Mouse (Mus musculus) kidney, postnatal 0 days (tissue): ENCODE measurements around the gene Dnajb8. TPM values are rescaled to one million over a fixed set of nuclear protein-coding genes. Genes with fewer than 3 reads are reported as not detected.

Source experiments
- ATAC-seq: fragments of 200-750 bp; cut with Nextera tagmentation; replicated peaks from 2 replicates; pipeline ENCODE4 v1.8.0; 2017; ENCODE audit warnings: low read depth, moderate number of reproducible peaks, moderate TSS enrichment, moderate library complexity; ENCODE audit not compliant: low FRiP score
- DNase-seq: peaks from one replicate; pipeline ENCODE4 v3.0.0-alpha.2; 2016; ENCODE audit warnings: low spot score
- H3K27ac ChIP-seq: fragments of 300-500 bp; sonication (generic); 2 replicates; pipeline ENCODE4 v1.5.1; 2014; ENCODE audit warnings: mild to moderate bottlenecking
- H3K27me3 ChIP-seq: fragments of 300-500 bp; sonication (generic); 2 replicates; pipeline ENCODE4 v1.6.1; 2014; ENCODE audit warnings: low read length, mixed read lengths; ENCODE audit not compliant: insufficient read depth
- H3K36me3 ChIP-seq: fragments of 300-500 bp; sonication (generic); 2 replicates; pipeline ENCODE4 v1.6.1; 2014; ENCODE audit warnings: low read length, mixed read lengths; ENCODE audit not compliant: insufficient read depth
- H3K4me1 ChIP-seq: fragments of 300-500 bp; sonication (generic); replicated peaks from 2 replicates; pipeline ENCODE4 v1.6.1; 2014; ENCODE audit warnings: antibody characterized with exemption, low read length, mixed read lengths; ENCODE audit not compliant: insufficient read depth
- H3K4me2 ChIP-seq: fragments of 300-500 bp; sonication (generic); 2 replicates; pipeline ENCODE4 v1.6.1; 2014; ENCODE audit warnings: mild to moderate bottlenecking, low read length, moderate library complexity, mixed read lengths
- H3K4me3 ChIP-seq: fragments of 300-500 bp; sonication (generic); replicated peaks from 2 replicates; pipeline ENCODE4 v1.5.1; 2014; ENCODE audit warnings: low read depth, low read length
- H3K9ac ChIP-seq: fragments of 300-500 bp; sonication (generic); 2 replicates; pipeline ENCODE4 v1.6.1; 2014; ENCODE audit warnings: low read depth, low read length
- H3K9me3 ChIP-seq: fragments of 300-500 bp; sonication (generic); replicated peaks from 2 replicates; pipeline ENCODE4 v1.6.1; 2016; ENCODE audit warnings: low read length, inconsistent platforms, mixed read lengths
- CTCF ChIP-seq: IDR thresholded peaks from 2 replicates; pipeline ENCODE4 v1.5.1; 2016; ENCODE audit warnings: antibody characterized with exemption, low read depth, mild to moderate bottlenecking, moderate library complexity
- WGBS: fragments of 180-500 bp; shearing (Covaris S2); extraction: QIAGEN DNeasy Blood & Tissue Kit; methylation state at CpG from one replicate; pipeline ENCODE4 v1.1.7; 2014; 5-methylcytosine and 5-hydroxymethylcytosine counted together
- polyA plus RNA-seq: library from polyadenylated mRNA; unstranded; fragments of >200 nt; fragmentation: Nextera tagmentation; extraction: Ambion mirVana; gene quantifications from 2 replicates; pipeline ENCODE4 v1.2.1, GENCODE M21; 2015

Gene Dnajb8
- polyA plus RNA-seq, 1 experiment from 2014 or later: not detected

DNA sequence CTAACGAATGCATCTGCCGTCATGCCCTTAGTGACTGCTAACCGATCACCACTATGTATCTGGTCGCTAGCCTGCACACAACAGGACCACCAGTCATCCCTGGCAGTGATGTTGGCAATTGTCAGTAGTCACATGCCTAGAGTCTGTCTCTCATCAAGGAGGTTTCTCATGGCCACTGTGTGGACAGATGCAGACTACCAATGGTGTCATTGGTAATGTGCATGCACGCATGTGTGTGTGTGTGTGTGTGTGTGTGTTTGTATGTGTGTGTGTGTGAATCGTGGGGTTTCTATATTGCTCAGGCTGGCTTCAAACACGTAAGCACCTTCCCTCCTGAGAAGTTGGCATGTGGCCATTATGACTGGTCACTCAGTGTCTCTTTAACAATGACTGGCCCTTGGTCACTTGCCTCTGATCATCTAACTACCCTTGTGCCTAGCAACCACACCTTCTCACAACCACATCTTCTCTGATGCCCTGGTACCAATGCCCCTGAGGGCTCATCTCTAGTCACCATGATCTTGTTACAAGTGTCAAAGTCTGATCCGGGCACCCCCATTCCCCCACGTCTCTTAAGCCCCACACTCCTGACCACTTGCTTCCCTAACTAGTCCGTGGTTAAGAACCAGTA, 14.6 kb upstream of the Dnajb8 start:
- ATAC-seq (no peak), DNase-seq (no peak)
- no peak for TF ChIP-seq CTCF
- no peaks in the 10 kb centered on the region for H3K36me3 ChIP-seq
- H3K27ac ChIP-seq: no peak overlapping the region
- H3K9me3 ChIP-seq: no peaks in the 10 kb centered on the region
- no peak overlapping the region for H3K9ac ChIP-seq
- no peak overlapping the region for H3K4me2 ChIP-seq
- peaks cover 13% of the 10 kb centered on the region; the same call in 1 of the 2 replicates for H3K4me1 ChIP-seq
- H3K4me3 ChIP-seq: no peak overlapping the region
- peaks cover 29% of the 10 kb centered on the region for H3K27me3 ChIP-seq
- 86% methylated on average over 10 of the region's 10 CpGs for WGBS

DNA sequence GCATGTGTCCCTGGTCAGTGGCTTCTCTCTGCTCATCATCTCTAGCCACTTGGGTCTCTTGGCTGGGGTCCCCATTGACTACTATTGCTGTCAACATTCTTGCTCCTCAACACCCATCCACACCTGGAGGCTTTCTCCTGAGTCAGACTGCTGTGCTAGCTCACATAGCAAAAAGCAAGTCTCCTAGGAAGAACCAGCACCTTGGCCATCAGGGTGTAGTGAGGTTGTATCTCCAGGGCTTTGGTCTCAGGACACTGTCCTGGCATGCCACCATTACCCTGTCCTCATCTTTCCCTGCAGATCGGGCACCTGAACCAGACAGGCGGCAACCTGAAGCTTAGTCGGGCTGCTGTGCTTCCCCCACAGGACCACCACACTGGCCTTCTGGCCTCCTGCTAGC, 13.7 kb upstream of the Dnajb8 start:
- Histone ChIP-seq H3K9me3 (no peaks in the 10 kb centered on the region), H3K27me3 (peaks cover 26% of the 10 kb centered on the region), H3K4me1 (peaks cover 12% of the 10 kb centered on the region; the same call in 1 of the 2 replicates), H3K4me3 (no peak overlapping the region), H3K4me2 (no peak overlapping the region), H3K27ac (no peak overlapping the region), H3K36me3 (no peaks in the 10 kb centered on the region), H3K9ac (no peak overlapping the region)
- ATAC-seq: no peak
- no peak for TF ChIP-seq CTCF
- DNase-seq: no peak
- WGBS: 92% methylated on average over 3 of the region's 3 CpGs

GRCm38 (mm10) chr6:88209453-88209852, 12.6 kb upstream of the Dnajb8 start:
- H3K27me3 ChIP-seq: peaks cover 16% of the 10 kb centered on the region
- DNase-seq (no peak), ATAC-seq (no peak)
- H3K27ac ChIP-seq: no peak overlapping the region
- WGBS: 78% methylated on average over 5 of the region's 5 CpGs
- no peak overlapping the region for H3K9ac ChIP-seq
- H3K4me3 ChIP-seq: no peak overlapping the region
- no peaks in the 10 kb centered on the region for H3K36me3 ChIP-seq
- TF ChIP-seq CTCF: no peak
- no peak overlapping the region for H3K4me2 ChIP-seq
- 0 out of 2 replicates have a peak, but pooled peaks cover 3% of the 10 kb centered on the region for H3K4me1 ChIP-seq
- H3K9me3 ChIP-seq: no peaks in the 10 kb centered on the region

GRCm38 (mm10) chr6:88210182-88210581, 11.9 kb upstream of the Dnajb8 start:
- Histone ChIP-seq H3K36me3 (no peaks in the 10 kb centered on the region), H3K9me3 (no peaks in the 10 kb centered on the region), H3K4me2 (no peak overlapping the region), H3K9ac (no peak overlapping the region), H3K4me1 (no peaks in the 10 kb centered on the region), H3K4me3 (no peak overlapping the region), H3K27me3 (peaks cover 9% of the 10 kb centered on the region; the same call in 1 of the 2 replicates), H3K27ac (no peak overlapping the region)
- no peak for TF ChIP-seq CTCF
- ATAC-seq (no peak), DNase-seq (no peak)
- 74% methylated on average over 3 of the region's 3 CpGs for WGBS

DNA sequence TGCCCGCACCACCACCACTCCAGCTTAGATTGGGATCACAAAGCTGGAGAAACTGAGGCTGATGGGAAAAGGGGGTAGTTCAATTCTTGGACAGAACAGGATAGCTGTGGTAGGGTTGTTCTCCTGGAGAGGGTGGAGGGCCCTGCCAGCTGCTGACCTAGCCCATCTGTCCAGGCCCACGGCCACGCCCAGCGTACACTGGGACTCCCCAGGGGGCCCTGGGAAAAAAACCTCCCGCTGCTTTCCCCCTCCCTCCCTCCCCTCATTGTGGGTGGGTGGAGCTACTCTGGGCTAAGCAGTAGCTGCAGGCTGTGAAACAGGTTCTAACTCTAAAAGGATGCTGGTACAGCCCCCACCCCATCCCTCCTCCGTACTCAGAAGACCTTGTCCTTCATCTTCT, 6.3 kb upstream of the Dnajb8 start:
- Histone ChIP-seq H3K4me2 (no peak overlapping the region), H3K4me3 (no peak overlapping the region), H3K27me3 (no peaks in the 10 kb centered on the region), H3K36me3 (no peaks in the 10 kb centered on the region), H3K4me1 (no peaks in the 10 kb centered on the region), H3K9ac (no peak overlapping the region), H3K9me3 (no peaks in the 10 kb centered on the region), H3K27ac (no peak overlapping the region)
- DNase-seq (no peak), ATAC-seq (no peak)
- 36% methylated on average over 6 of the region's 6 CpGs for WGBS
- no peak for TF ChIP-seq CTCF

DNA sequence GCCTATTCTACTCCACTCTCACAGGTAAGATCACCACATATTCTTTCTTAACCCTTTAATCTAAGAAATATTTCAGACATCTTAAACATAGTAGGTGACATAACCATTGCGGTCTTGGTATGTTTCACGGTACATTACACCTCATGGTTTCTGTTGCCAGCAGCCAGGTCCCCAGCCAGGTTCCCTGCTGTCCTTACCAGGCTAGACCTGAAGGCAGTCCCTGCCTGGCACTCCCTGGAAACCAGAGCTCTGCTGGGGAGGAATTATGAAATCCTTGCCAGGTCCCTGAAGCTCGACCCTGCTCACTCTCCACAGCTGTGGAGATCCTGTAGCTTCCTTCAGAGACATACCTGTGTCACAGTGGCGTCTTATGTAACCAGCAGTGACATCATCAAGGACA, 5.9 kb upstream of the Dnajb8 start:
- 70% methylated on average over 4 of the region's 4 CpGs for WGBS
- ATAC-seq (no peak), DNase-seq (no peak)
- no peak for TF ChIP-seq CTCF
- no peaks in the 10 kb centered on the region for H3K27me3 ChIP-seq
- H3K4me2 ChIP-seq: no peak overlapping the region
- H3K27ac ChIP-seq: no peak overlapping the region
- H3K9me3 ChIP-seq: no peaks in the 10 kb centered on the region
- no peak overlapping the region for H3K4me3 ChIP-seq
- H3K9ac ChIP-seq: no peak overlapping the region
- no peaks in the 10 kb centered on the region for H3K4me1 ChIP-seq
- H3K36me3 ChIP-seq: no peaks in the 10 kb centered on the region

- ATAC-seq: no peak
- H3K36me3 ChIP-seq: no peaks in the 10 kb centered on the region
- no peaks in the 10 kb centered on the region for H3K27me3 ChIP-seq
- no peak overlapping the region for H3K4me2 ChIP-seq
- H3K9me3 ChIP-seq: no peaks in the 10 kb centered on the region
- no peaks in the 10 kb centered on the region for H3K4me1 ChIP-seq
- H3K4me3 ChIP-seq: no peak overlapping the region
- no peak for TF ChIP-seq CTCF
- no peak overlapping the region for H3K9ac ChIP-seq
- no peak for DNase-seq
- no peak overlapping the region for H3K27ac ChIP-seq
- WGBS: 46% methylated on average over 4 of the region's 4 CpGs
These were observed 3.0 kb upstream of the Dnajb8 start for GRCm38 (mm10) chr6:88219094-88219493.
